16 mouse cellular contexts compared by ENCODE assay signal in genomic region chr11:118899771-118900545, GRCm38 (mm10). TPM values are rescaled to one million over a fixed set of nuclear protein-coding genes. Genes with fewer than 3 reads are reported as not detected.
A peak's percentile ranks its signal among the peaks of the same experiment; 100 is the strongest.
DNase-seq lines count a peak whose midpoint lies in the region; ATAC-seq and TF ChIP-seq lines count a peak whose summit lies in the region.
"Had no signal": no experiment of that assay in that cellular context is flagged by ENCODE, and none has a peak within 500 bp of the region (broad histone marks: within the 10 kb centered on the region; RNA-seq: fewer than 3 reads in every experiment).

No protein-coding gene starts in this region.

- WGBS in heart, embryonic 11.5 days (ENCODE audit: insufficient replicate concordance): 22% methylated on average over 26 of the region's 26 CpGs
- 64% methylated on average over 26 of the region's 26 CpGs for WGBS in midbrain, embryonic 10.5 days
- WGBS in midbrain, embryonic 13.5 days: 66% methylated on average over 26 of the region's 26 CpGs
- WGBS in kidney, embryonic 15.5 days: 37% methylated on average over 26 of the region's 26 CpGs

- no peak overlapping the region for H3K4me3 ChIP-seq in heart, embryonic 11.5 days (ENCODE audit: low read depth, low read length)
- H3K4me3 ChIP-seq in midbrain, embryonic 10.5 days: no peak overlapping the region
- H3K4me3 ChIP-seq in midbrain, embryonic 13.5 days (replicated peaks): no peak overlapping the region
- H3K4me3 ChIP-seq in cortical plate, adult 2 months (ENCODE audit: insufficient read depth, low read length): no peak overlapping the region
- no peak overlapping the region for H3K4me3 ChIP-seq in kidney, embryonic 15.5 days (replicated peaks)
- H3K4me3 ChIP-seq: intestine, embryonic 15.5 days; midbrain, embryonic 15.5 days had no signal

- intact Hi-C loops in heart, postnatal 10 days (cut with DNase I): no loop called here

- H3K27me3 ChIP-seq in heart, embryonic 11.5 days (ENCODE audit: control insufficient read depth, insufficient read depth, low read length): peaks cover 32% of the 10 kb centered on the region
- H3K27me3 ChIP-seq in midbrain, embryonic 10.5 days (ENCODE audit: low read depth, poor library complexity, severe bottlenecking): peaks cover 27% of the 10 kb centered on the region
- peaks cover 10% of the 10 kb centered on the region; the same call in 1 of the 2 replicates for H3K27me3 ChIP-seq in midbrain, embryonic 13.5 days
- peaks cover 60% of the 10 kb centered on the region for H3K27me3 ChIP-seq in kidney, embryonic 15.5 days
- H3K27me3 ChIP-seq: midbrain, embryonic 15.5 days had no signal

- no peaks in the 10 kb centered on the region for H3K36me3 ChIP-seq in heart, embryonic 11.5 days (ENCODE audit: control insufficient read depth, insufficient read depth, low read length)
- no peaks in the 10 kb centered on the region for H3K36me3 ChIP-seq in midbrain, embryonic 10.5 days
- no peaks in the 10 kb centered on the region for H3K36me3 ChIP-seq in midbrain, embryonic 13.5 days
- H3K36me3 ChIP-seq in kidney, embryonic 15.5 days: no peaks in the 10 kb centered on the region
- H3K36me3 ChIP-seq: G1E; intestine, embryonic 15.5 days; midbrain, embryonic 15.5 days had no signal

- H3K27ac ChIP-seq in heart, embryonic 11.5 days (ENCODE audit: low read depth, low read length): no peak overlapping the region
- peak overlapping the region; percentile 33; the same call in 1 of the 2 replicates for H3K27ac ChIP-seq in midbrain, embryonic 10.5 days (replicated peaks)
- H3K27ac ChIP-seq in midbrain, embryonic 13.5 days: no peak overlapping the region
- H3K27ac ChIP-seq in cortical plate, adult 2 months (ENCODE audit: insufficient read depth, low read length): peak overlapping the region; percentile 32
- H3K27ac ChIP-seq in kidney, embryonic 15.5 days: no peak overlapping the region
- H3K27ac ChIP-seq: intestine, embryonic 15.5 days; kidney, postnatal 0 days; macrophage; midbrain, embryonic 15.5 days had no signal

- no peak for TF ChIP-seq POLR2A in cortical plate, adult 2 months (IDR thresholded peaks at IDR 0.05; ENCODE audit: extremely low read depth, insufficient read depth, low read length)

- no peak for ATAC-seq in heart, embryonic 11.5 days (replicated peaks; ENCODE audit: insufficient number of reproducible peaks, low FRiP score, low TSS enrichment)
- ATAC-seq in midbrain, embryonic 13.5 days: no peak
- ATAC-seq in kidney, embryonic 15.5 days (replicated peaks; ENCODE audit: low FRiP score): no peak
- ATAC-seq: forebrain, embryonic 16.5 days; intestine, embryonic 15.5 days; midbrain, embryonic 15.5 days had no signal

- H3K9ac ChIP-seq in heart, embryonic 11.5 days (ENCODE audit: low read depth, low read length): no peak overlapping the region
- no peak overlapping the region for H3K9ac ChIP-seq in midbrain, embryonic 13.5 days (replicated peaks)
- H3K9ac ChIP-seq in kidney, embryonic 15.5 days: no peak overlapping the region
- H3K9ac ChIP-seq: intestine, embryonic 15.5 days; midbrain, embryonic 15.5 days had no signal

- peak overlapping the region; percentile 30; the same call in 1 of the 2 replicates for H3K4me2 ChIP-seq in heart, embryonic 11.5 days
- H3K4me2 ChIP-seq in midbrain, embryonic 13.5 days (replicated peaks): no peak overlapping the region
- H3K4me2 ChIP-seq in kidney, embryonic 15.5 days: no peak overlapping the region
- H3K4me2 ChIP-seq: intestine, embryonic 15.5 days; midbrain, embryonic 15.5 days had no signal

- H3K4me1 ChIP-seq in heart, embryonic 11.5 days (ENCODE audit: control insufficient read depth, insufficient read depth, low read length): no peaks in the 10 kb centered on the region; the same call in 1 of the 2 replicates
- H3K4me1 ChIP-seq in midbrain, embryonic 10.5 days: peaks cover 65% of the 10 kb centered on the region
- peaks cover 60% of the 10 kb centered on the region for H3K4me1 ChIP-seq in midbrain, embryonic 13.5 days (replicated peaks)
- peaks cover 33% of the 10 kb centered on the region for H3K4me1 ChIP-seq in cortical plate, adult 2 months (ENCODE audit: control insufficient read depth, insufficient read depth, low read length)
- H3K4me1 ChIP-seq in kidney, embryonic 15.5 days: peaks cover 10% of the 10 kb centered on the region
- H3K4me1 ChIP-seq: intestine, embryonic 15.5 days had no signal

- H3K9me3 ChIP-seq in heart, embryonic 11.5 days (replicated peaks; ENCODE audit: control insufficient read depth, low read length): no peaks in the 10 kb centered on the region
- H3K9me3 ChIP-seq in midbrain, embryonic 10.5 days (replicated peaks): no peaks in the 10 kb centered on the region
- H3K9me3 ChIP-seq in midbrain, embryonic 13.5 days: no peaks in the 10 kb centered on the region
- no peaks in the 10 kb centered on the region for H3K9me3 ChIP-seq in kidney, embryonic 15.5 days (replicated peaks)
- H3K9me3 ChIP-seq: intestine, embryonic 15.5 days; midbrain, embryonic 15.5 days had no signal

- no peak for TF ChIP-seq CTCF in cortical plate, adult 2 months (IDR thresholded peaks at IDR 0.05; ENCODE audit: extremely low read depth, insufficient read depth, low read length)

- DNase-seq in heart, postnatal 10 days: no peak
- no peak for DNase-seq in midbrain, embryonic 10.5 days (ENCODE audit: low spot score)
- DNase-seq in spleen, postnatal 4 days (ENCODE audit: low spot score in 2 of 2): no peak
- DNase-seq: adrenal gland, postnatal 25 days; gastrocnemius, postnatal 36 days had no signal

RNA-seq across cellular contexts. Expression of gene Rbfox3, which starts 11.4 kb away (rescaled TPM):
- 0.69 and 1.4 TPM in 2 replicates for polyA plus RNA-seq in heart, embryonic 11.5 days (2014; fragmentation: Nextera tagmentation; extraction: Ambion mirVana)
- under 1 TPM in 1 of 2 experiments, not detected in 1; 0.36 TPM for total RNA-seq in heart, postnatal 10 days (2021)
- polyA plus RNA-seq in midbrain, embryonic 10.5 days (2016; fragmentation: Nextera tagmentation; extraction: Ambion mirVana): 7.6 and 8.3 TPM in 2 replicates
- polyA plus RNA-seq in midbrain, embryonic 13.5 days (2015; fragmentation: Nextera tagmentation; extraction: Ambion mirVana): 28.2 and 29.9 TPM in 2 replicates
- polyA plus RNA-seq in cortical plate, adult 2 months (2012; rRNA removed): 117 TPM in 2 replicates
- polyA plus RNA-seq in kidney, embryonic 15.5 days (2015; fragmentation: Nextera tagmentation; extraction: Ambion mirVana): 0.32 and 0.79 TPM in 2 replicates
- polyA plus RNA-seq: C2C12, G1E, macrophage had no signal

Comparison
In these comparisons a context has a peak if more than half of its experiments do, and no peak if none do; other contexts are left out.
1. H3K27ac ChIP-seq: peak in midbrain, embryonic 10.5 days (single experiment) and cortical plate, adult 2 months (single experiment); none in heart, embryonic 11.5 days (single experiment), midbrain, embryonic 13.5 days (single experiment) and kidney, embryonic 15.5 days (single experiment).